Mouse (Mus musculus) neutrophil, adult 5-6 weeks (primary cell): ENCODE data around the gene Trim66. TPM values are rescaled to one million over a fixed set of nuclear protein-coding genes. Genes with fewer than 3 reads are reported as not detected.

Experiments
- ATAC-seq: fragments of 151-379, 151-347 bp; 2 replicates; pipeline ENCODE4 v1.8.0; 2017; ENCODE audit warnings: mild to moderate bottlenecking, moderate TSS enrichment; ENCODE audit not compliant: insufficient number of reproducible peaks, poor library complexity, low FRiP score, severe bottlenecking; ENCODE audit errors: extremely low read depth
- total RNA-seq: library from RNA; stranded (forward); fragments of 200-1000 nt; gene quantifications from 2 replicates; pipeline ENCODE4 v1.2.3, GENCODE M21; 2017

The Trim66 gene
- total RNA-seq, 1 experiment from 2014 or later: 0.12 TPM

GRCm38 (mm10) chr7:109523741-109524441 is 16.0 kb upstream of the Trim66 start:
- no peak for ATAC-seq

GRCm38 (mm10) chr7:109523304-109523703 is 15.4 kb upstream of the Trim66 start:
- ATAC-seq: no peak

GRCm38 (mm10) chr7:109522084-109522483 is 14.2 kb upstream of the Trim66 start:
- no peak for ATAC-seq

- no peak for ATAC-seq
Measured at GRCm38 (mm10) chr7:109519936-109520335, 12.0 kb upstream of the Trim66 start.

GRCm38 (mm10) chr7:109518838-109519696 is 11.1 kb upstream of the Trim66 start, which contains the start of gene Rpl27a:
Gene Rpl27a, plus strand, starts transcription at chr7:109519147.
- ATAC-seq: peak; percentile 94

- no peak for ATAC-seq
Measured at GRCm38 (mm10) chr7:109518036-109518681, 10.2 kb upstream of the Trim66 start.

GRCm38 (mm10) chr7:109516500-109516899 is 8.6 kb upstream of the Trim66 start:
- ATAC-seq: no peak

GRCm38 (mm10) chr7:109511838-109512237 is 3.9 kb upstream of the Trim66 start:
- ATAC-seq: no peak

GRCm38 (mm10) chr7:109510799-109511198 is 2.9 kb upstream of the Trim66 start:
- no peak for ATAC-seq

GRCm38 (mm10) chr7:109507572-109507971 is 362 bp downstream of the Trim66 start:
- ATAC-seq: no peak

GRCm38 (mm10) chr7:109507119-109507518 is 815 bp downstream of the Trim66 start:
- no peak for ATAC-seq

GRCm38 (mm10) chr7:109497507-109497906 is 10.4 kb downstream of the Trim66 start:
- ATAC-seq: no peak

- ATAC-seq: 0 out of 2 replicates have a peak, but pooled peaks have one; percentile 6
Measured at GRCm38 (mm10) chr7:109493319-109494316, 14.3 kb downstream of the Trim66 start.

GRCm38 (mm10) chr7:109492616-109493318 is 15.2 kb downstream of the Trim66 start:
- ATAC-seq: no peak

GRCm38 (mm10) chr7:109484221-109484620 is 23.7 kb downstream of the Trim66 start:
- ATAC-seq: no peak

GRCm38 (mm10) chr7:109480765-109481197 is 27.2 kb downstream of the Trim66 start:
- no peak for ATAC-seq

- no peak for ATAC-seq
Measured at GRCm38 (mm10) chr7:109477926-109478325, 30.0 kb downstream of the Trim66 start.

- no peak for ATAC-seq
Measured at GRCm38 (mm10) chr7:109470700-109471099, 37.2 kb downstream of the Trim66 start.
